Comparison of ENCODE assay signal across 8 mouse cellular contexts in the genomic region with DNA sequence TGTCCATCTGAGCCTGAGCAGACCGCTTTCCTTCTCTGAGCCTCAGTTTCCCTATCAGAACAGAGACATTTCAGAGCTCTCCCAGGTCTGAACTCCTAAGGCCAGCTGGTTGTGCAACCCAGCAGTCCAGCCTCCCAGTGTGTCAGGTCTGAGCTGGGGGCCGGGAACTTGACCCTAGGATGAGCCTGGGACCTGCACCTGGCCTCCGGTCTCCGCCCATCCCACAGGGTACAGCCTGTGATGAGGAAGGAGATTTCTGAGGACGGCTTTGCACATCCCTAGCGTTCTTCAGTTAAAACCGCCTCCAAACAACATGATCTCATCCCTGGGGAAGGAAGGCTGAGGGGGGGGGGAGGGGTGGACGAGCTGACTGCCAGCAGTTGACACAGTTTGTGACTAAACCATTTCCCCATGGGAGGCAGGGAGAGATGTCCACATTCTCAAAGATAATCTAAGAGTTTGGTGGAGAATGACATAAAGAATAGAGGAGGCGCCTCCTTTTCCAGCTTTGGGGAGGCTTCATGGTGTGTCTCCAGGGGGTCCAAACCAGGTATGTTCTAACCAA. TPM values are rescaled to one million over a fixed set of nuclear protein-coding genes. Genes with fewer than 3 reads are reported as not detected.
DNase-seq lines count a peak whose midpoint lies in the region; ATAC-seq lines count a peak whose summit lies in the region.

No protein-coding gene starts in this region.

- DNase-seq in 3T3-L1 (ENCODE audit: low read depth, low spot score) = peak; percentile 85
- peak; percentile 25 to 26 for DNase-seq in cerebellum, postnatal 36 days
- DNase-seq in urinary bladder, adult 2 months (ENCODE audit: low spot score) = no peak
- DNase-seq in thymus, adult 18-20 months = no peak

- WGBS in heart, embryonic 16.5 days = 42% methylated on average over 9 of the region's 9 CpGs
- WGBS in heart, embryonic 12.5 days = 44% methylated on average over 9 of the region's 9 CpGs
- WGBS in intestine, embryonic 15.5 days = 51% methylated on average over 9 of the region's 9 CpGs

- H3K27ac ChIP-seq in heart, embryonic 16.5 days (ENCODE audit: low read length) = no peak overlapping the region
- no peak overlapping the region for H3K27ac ChIP-seq in heart, embryonic 12.5 days (ENCODE audit: poor library complexity, severe bottlenecking)
- H3K27ac ChIP-seq in intestine, embryonic 15.5 days = no peak overlapping the region

- peak; percentile 37; the same call in 1 of the 2 replicates for ATAC-seq in heart, embryonic 16.5 days (replicated peaks; ENCODE audit: extremely low read depth, insufficient read depth, low FRiP score)
- ATAC-seq in heart, embryonic 12.5 days (ENCODE audit: insufficient number of reproducible peaks, low FRiP score) = no peak; the same call in 1 of the 2 replicates
- peak; percentile 37 for ATAC-seq in intestine, embryonic 15.5 days
- ATAC-seq in erythroblast, adult 5-6 weeks (replicated peaks; ENCODE audit: low FRiP score, poor library complexity, severe bottlenecking) = no peak

- no peaks in the 10 kb centered on the region for H3K36me3 ChIP-seq in heart, embryonic 16.5 days (ENCODE audit: control insufficient read depth, insufficient read depth)
- H3K36me3 ChIP-seq in heart, embryonic 12.5 days = no peaks in the 10 kb centered on the region
- H3K36me3 ChIP-seq in intestine, embryonic 15.5 days = no peaks in the 10 kb centered on the region

- peaks cover 19% of the 10 kb centered on the region for H3K4me1 ChIP-seq in heart, embryonic 16.5 days (ENCODE audit: control insufficient read depth, insufficient read depth, low read length)
- peaks cover 22% of the 10 kb centered on the region; the same call in 1 of the 2 replicates for H3K4me1 ChIP-seq in heart, embryonic 12.5 days (replicated peaks)
- H3K4me1 ChIP-seq in intestine, embryonic 15.5 days (replicated peaks) = peaks cover 15% of the 10 kb centered on the region

- H3K9ac ChIP-seq in heart, embryonic 16.5 days (ENCODE audit: low read length) = no peak overlapping the region
- no peak overlapping the region for H3K9ac ChIP-seq in heart, embryonic 12.5 days
- no peak overlapping the region for H3K9ac ChIP-seq in intestine, embryonic 15.5 days

- H3K4me2 ChIP-seq in heart, embryonic 16.5 days (ENCODE audit: low read depth, low read length) = no peak overlapping the region
- no peak overlapping the region for H3K4me2 ChIP-seq in heart, embryonic 12.5 days
- no peak overlapping the region; the same call in 1 of the 2 replicates for H3K4me2 ChIP-seq in intestine, embryonic 15.5 days (replicated peaks)

- H3K4me3 ChIP-seq in heart, embryonic 16.5 days (ENCODE audit: low read length) = no peak overlapping the region
- H3K4me3 ChIP-seq in heart, embryonic 12.5 days = no peak overlapping the region
- no peak overlapping the region for H3K4me3 ChIP-seq in intestine, embryonic 15.5 days (replicated peaks)

- no peaks in the 10 kb centered on the region for H3K9me3 ChIP-seq in heart, embryonic 16.5 days (replicated peaks; ENCODE audit: control insufficient read depth, low read length)
- H3K9me3 ChIP-seq in heart, embryonic 12.5 days (replicated peaks) = no peaks in the 10 kb centered on the region
- no peaks in the 10 kb centered on the region for H3K9me3 ChIP-seq in intestine, embryonic 15.5 days

- H3K27me3 ChIP-seq in heart, embryonic 16.5 days (ENCODE audit: control insufficient read depth, insufficient read depth, low read length) = no peaks in the 10 kb centered on the region
- H3K27me3 ChIP-seq in heart, embryonic 12.5 days (replicated peaks) = peaks cover 6% of the 10 kb centered on the region; the same call in 1 of the 2 replicates
- H3K27me3 ChIP-seq in intestine, embryonic 15.5 days (replicated peaks) = no peaks in the 10 kb centered on the region

RNA-seq across cellular contexts. Expression of a gene that starts 16.2 kb away (rescaled TPM):
- 7.6 and 8.8 TPM in 2 replicates for polyA plus RNA-seq in heart, embryonic 16.5 days (2015; fragmentation: Nextera tagmentation; extraction: Ambion mirVana)
- polyA plus RNA-seq in heart, embryonic 12.5 days (2016; fragmentation: Nextera tagmentation; extraction: Ambion mirVana) = 9.8 and 10.4 TPM in 2 replicates
- polyA plus RNA-seq in intestine, embryonic 15.5 days (2015; fragmentation: Nextera tagmentation; extraction: Ambion mirVana) = 7.7 and 7.8 TPM in 2 replicates
- total RNA-seq in erythroblast, adult 5-6 weeks (2015; ENCODE audit: low replicate concordance) = 28.6 and 31.9 TPM in 2 replicates
- total RNA-seq in erythroblast, adult 5-6 weeks (2017; ENCODE audit: low replicate concordance) = 40.6 and 42.5 TPM in 2 replicates
- 18.0 and 31.0 TPM in 2 replicates for polyA plus RNA-seq in urinary bladder, adult 2 months (2012; rRNA removed)

Comparison
In these comparisons a context has a peak if more than half of its experiments do, and no peak if none do; other contexts are left out.
1. ATAC-seq: peak in heart, embryonic 16.5 days (single experiment) and intestine, embryonic 15.5 days (single experiment); none in heart, embryonic 12.5 days (single experiment) and erythroblast, adult 5-6 weeks (single experiment).
2. DNase-seq: peak in 3T3-L1 (single experiment) and cerebellum, postnatal 36 days (2 of 2); none in urinary bladder, adult 2 months (single experiment) and thymus, adult 18-20 months (0 of 2).